Mouse (Mus musculus): ENCODE data around the gene Plch2. TPM values are rescaled to one million over a fixed set of nuclear protein-coding genes. Genes with fewer than 3 reads are reported as not detected.
A peak's percentile ranks its signal among the peaks of the same experiment; 100 is the strongest.

Gene Plch2
- polyA plus RNA-seq, 1 experiment from 2014 or later: 1.8 TPM

- peaks cover 80% of the 10 kb centered on the region for H3K27me3 ChIP-seq (ENCODE audit: low read depth, poor library complexity, severe bottlenecking)
- H3K36me3 ChIP-seq: no peaks in the 10 kb centered on the region
- H3K9me3 ChIP-seq (replicated peaks): no peaks in the 10 kb centered on the region
- H3K4me1 ChIP-seq: peaks cover 35% of the 10 kb centered on the region
- no peak for DNase-seq (ENCODE audit: low spot score)
- 70% methylated on average over 13 of the region's 13 CpGs for WGBS
- H3K27ac ChIP-seq: no peak overlapping the region
- no peak overlapping the region for H3K4me3 ChIP-seq
These were observed 21.8 kb downstream of the Plch2 start for GRCm38 (mm10) chr4:155034787-155035186.

- 35% methylated on average over 7 of the region's 7 CpGs for WGBS
- Histone ChIP-seq H3K27ac (no peak overlapping the region), H3K4me1 (peaks cover 37% of the 10 kb centered on the region), H3K9me3 (replicated peaks) (no peaks in the 10 kb centered on the region), H3K27me3 (ENCODE audit: low read depth, poor library complexity, severe bottlenecking) (peaks cover 75% of the 10 kb centered on the region), H3K36me3 (no peaks in the 10 kb centered on the region), H3K4me3 (no peak overlapping the region)
- DNase-seq (ENCODE audit: low spot score): no peak
These were observed 22.4 kb downstream of the Plch2 start for GRCm38 (mm10) chr4:155034202-155034601.

GRCm38 (mm10) chr4:155033115-155033514 is 23.5 kb downstream of the Plch2 start:
- DNase-seq (ENCODE audit: low spot score): no peak
- Histone ChIP-seq H3K27me3 (ENCODE audit: low read depth, poor library complexity, severe bottlenecking) (peaks cover 75% of the 10 kb centered on the region), H3K4me1 (peaks cover 37% of the 10 kb centered on the region), H3K27ac (no peak overlapping the region), H3K4me3 (no peak overlapping the region), H3K9me3 (replicated peaks) (no peaks in the 10 kb centered on the region), H3K36me3 (no peaks in the 10 kb centered on the region)
- 35% methylated on average over 6 of the region's 6 CpGs for whole genome bisulfite sequencing

GRCm38 (mm10) chr4:155024170-155025010 is 32.2 kb downstream of the Plch2 start:
- WGBS: 86% methylated on average over 11 of the region's 11 CpGs
- H3K36me3 ChIP-seq: no peaks in the 10 kb centered on the region
- peaks cover 15% of the 10 kb centered on the region for H3K4me1 ChIP-seq
- H3K4me3 ChIP-seq: no peak overlapping the region
- H3K27ac ChIP-seq: no peak overlapping the region
- H3K27me3 ChIP-seq (ENCODE audit: low read depth, poor library complexity, severe bottlenecking): 0 out of 2 replicates have a peak, but pooled peaks cover 5% of the 10 kb centered on the region
- DNase-seq (ENCODE audit: low spot score): no peak
- no peaks in the 10 kb centered on the region for H3K9me3 ChIP-seq (replicated peaks)

GRCm38 (mm10) chr4:155022228-155022855 is 34.2 kb downstream of the Plch2 start:
- no peaks in the 10 kb centered on the region for H3K36me3 ChIP-seq
- no peak for DNase-seq (ENCODE audit: low spot score)
- 73% methylated on average over 7 of the region's 7 CpGs for WGBS
- H3K27ac ChIP-seq: no peak overlapping the region
- H3K4me3 ChIP-seq: no peak overlapping the region
- no peaks in the 10 kb centered on the region for H3K9me3 ChIP-seq (replicated peaks)
- H3K27me3 ChIP-seq (ENCODE audit: low read depth, poor library complexity, severe bottlenecking): peaks cover 15% of the 10 kb centered on the region
- peaks cover 30% of the 10 kb centered on the region for H3K4me1 ChIP-seq

- H3K4me3 ChIP-seq: no peak overlapping the region
- DNase-seq (ENCODE audit: low spot score): no peak
- H3K9me3 ChIP-seq (replicated peaks): no peaks in the 10 kb centered on the region
- H3K4me1 ChIP-seq: peaks cover 37% of the 10 kb centered on the region
- no peaks in the 10 kb centered on the region for H3K36me3 ChIP-seq
- peaks cover 17% of the 10 kb centered on the region for H3K27me3 ChIP-seq (ENCODE audit: low read depth, poor library complexity, severe bottlenecking)
- H3K27ac ChIP-seq: no peak overlapping the region
- WGBS: 72% methylated on average over 9 of the region's 9 CpGs
These were observed 35.8 kb downstream of the Plch2 start for GRCm38 (mm10) chr4:155020813-155021212.

GRCm38 (mm10) chr4:155020141-155020540 is 36.4 kb downstream of the Plch2 start:
- Histone ChIP-seq H3K36me3 (no peaks in the 10 kb centered on the region), H3K27me3 (ENCODE audit: low read depth, poor library complexity, severe bottlenecking) (peaks cover 17% of the 10 kb centered on the region), H3K4me1 (peaks cover 44% of the 10 kb centered on the region), H3K9me3 (replicated peaks) (no peaks in the 10 kb centered on the region), H3K4me3 (no peak overlapping the region), H3K27ac (no peak overlapping the region)
- DNase-seq (ENCODE audit: low spot score): no peak
- WGBS: 54% methylated on average over 1 of the region's 1 CpGs

GRCm38 (mm10) chr4:155019336-155019847 is 37.2 kb downstream of the Plch2 start:
- no peaks in the 10 kb centered on the region for H3K9me3 ChIP-seq (replicated peaks)
- H3K4me1 ChIP-seq: peaks cover 52% of the 10 kb centered on the region
- H3K4me3 ChIP-seq: 0 out of 2 replicates have a peak overlapping the region, but pooled peaks have one; percentile 8
- no peaks in the 10 kb centered on the region for H3K36me3 ChIP-seq
- 2% methylated on average over 10 of the region's 10 CpGs for WGBS
- no peak overlapping the region for H3K27ac ChIP-seq
- DNase-seq (ENCODE audit: low spot score): no peak
- peaks cover 17% of the 10 kb centered on the region for H3K27me3 ChIP-seq (ENCODE audit: low read depth, poor library complexity, severe bottlenecking)

GRCm38 (mm10) chr4:155018601-155019335 is 37.8 kb downstream of the Plch2 start:
- Histone ChIP-seq H3K4me1 (peaks cover 55% of the 10 kb centered on the region), H3K27me3 (ENCODE audit: low read depth, poor library complexity, severe bottlenecking) (peaks cover 17% of the 10 kb centered on the region), H3K36me3 (no peaks in the 10 kb centered on the region), H3K4me3 (0 out of 2 replicates have a peak overlapping the region, but pooled peaks have one; percentile 8), H3K27ac (no peak overlapping the region), H3K9me3 (replicated peaks) (no peaks in the 10 kb centered on the region)
- 5% methylated on average over 15 of the region's 15 CpGs for WGBS
- DNase-seq (ENCODE audit: low spot score): peak; percentile 80

- Histone ChIP-seq H3K27me3 (ENCODE audit: low read depth, poor library complexity, severe bottlenecking) (peaks cover 17% of the 10 kb centered on the region), H3K4me3 (no peak overlapping the region), H3K36me3 (no peaks in the 10 kb centered on the region), H3K27ac (no peak overlapping the region), H3K4me1 (peaks cover 58% of the 10 kb centered on the region), H3K9me3 (replicated peaks) (no peaks in the 10 kb centered on the region)
- WGBS: 68% methylated on average over 8 of the region's 8 CpGs
- no peak for DNase-seq (ENCODE audit: low spot score)
These were observed 38.5 kb downstream of the Plch2 start for GRCm38 (mm10) chr4:155018066-155018465.

- Histone ChIP-seq H3K27ac (no peak overlapping the region), H3K27me3 (ENCODE audit: low read depth, poor library complexity, severe bottlenecking) (peaks cover 17% of the 10 kb centered on the region), H3K36me3 (no peaks in the 10 kb centered on the region), H3K4me1 (peaks cover 65% of the 10 kb centered on the region), H3K9me3 (replicated peaks) (no peaks in the 10 kb centered on the region), H3K4me3 (no peak overlapping the region)
- WGBS: 80% methylated on average over 11 of the region's 11 CpGs
- no peak for DNase-seq (ENCODE audit: low spot score)
These were observed 39.2 kb downstream of the Plch2 start for GRCm38 (mm10) chr4:155017253-155017878.

GRCm38 (mm10) chr4:155016807-155017206 is 39.8 kb downstream of the Plch2 start:
- 67% methylated on average over 11 of the region's 11 CpGs for WGBS
- H3K27ac ChIP-seq: no peak overlapping the region
- no peaks in the 10 kb centered on the region for H3K36me3 ChIP-seq
- H3K9me3 ChIP-seq (replicated peaks): no peaks in the 10 kb centered on the region
- peaks cover 70% of the 10 kb centered on the region for H3K4me1 ChIP-seq
- DNase-seq (ENCODE audit: low spot score): no peak
- H3K27me3 ChIP-seq (ENCODE audit: low read depth, poor library complexity, severe bottlenecking): peaks cover 17% of the 10 kb centered on the region
- no peak overlapping the region for H3K4me3 ChIP-seq

All from limb, embryonic 10.5 days (tissue).